Mouse (Mus musculus) hindbrain, embryonic 15.5 days (tissue): ENCODE measurements around the gene Ldb2. TPM values are rescaled to one million over a fixed set of nuclear protein-coding genes. Genes with fewer than 3 reads are reported as not detected.
A peak's percentile ranks its signal among the peaks of the same experiment; 100 is the strongest.

Source experiments
- ATAC-seq: fragments of 200-750 bp; cut with Nextera tagmentation; 2 replicates; pipeline ENCODE4 v1.8.0; 2017; ENCODE audit warnings: low read depth, moderate number of reproducible peaks, moderate TSS enrichment; ENCODE audit not compliant: low FRiP score
- H3K27ac ChIP-seq: fragments of 300-500 bp; sonication (generic); replicated peaks from 2 replicates; pipeline ENCODE4 v1.5.1; 2015; ENCODE audit warnings: mild to moderate bottlenecking, inconsistent platforms
- H3K27me3 ChIP-seq: fragments of 300-500 bp; sonication (generic); 2 replicates; pipeline ENCODE4 v1.6.1; 2015; ENCODE audit warnings: control low read depth, inconsistent platforms
- H3K36me3 ChIP-seq: fragments of 300-500 bp; sonication (generic); 2 replicates; pipeline ENCODE4 v1.6.1; 2015; ENCODE audit warnings: control low read depth, inconsistent platforms
- H3K4me1 ChIP-seq: fragments of 300-500 bp; sonication (generic); replicated peaks from 2 replicates; pipeline ENCODE4 v1.6.1; 2015; ENCODE audit warnings: control low read depth, inconsistent platforms
- H3K4me2 ChIP-seq: fragments of 300-500 bp; sonication (generic); 2 replicates; pipeline ENCODE4 v1.6.1; 2015; ENCODE audit warnings: moderate library complexity, mild to moderate bottlenecking, inconsistent platforms
- H3K4me3 ChIP-seq: fragments of 300-500 bp; sonication (generic); 2 replicates; pipeline ENCODE4 v1.5.1; 2015; ENCODE audit warnings: mild to moderate bottlenecking, inconsistent platforms
- H3K9ac ChIP-seq: fragments of 300-500 bp; sonication (generic); 2 replicates; pipeline ENCODE4 v1.6.1; 2015; ENCODE audit warnings: inconsistent platforms
- H3K9me3 ChIP-seq: fragments of 300-500 bp; sonication (generic); 2 replicates; pipeline ENCODE4 v1.6.1; 2016; ENCODE audit warnings: control low read depth, inconsistent platforms
- WGBS: fragments of 180-500 bp; shearing (Covaris S2); methylation state at CpG from one replicate; pipeline ENCODE4 v1.1.7; 2015; 5-methylcytosine and 5-hydroxymethylcytosine counted together
- polyA plus RNA-seq: library from polyadenylated mRNA; unstranded; fragments of >200 nt; fragmentation: Nextera tagmentation; extraction: Ambion mirVana; gene quantifications from 2 replicates; pipeline ENCODE4 v1.2.1, GENCODE M21; 2015

The Ldb2 gene
- polyA plus RNA-seq, 1 experiment from 2014 or later: 44.6 TPM

DNA sequence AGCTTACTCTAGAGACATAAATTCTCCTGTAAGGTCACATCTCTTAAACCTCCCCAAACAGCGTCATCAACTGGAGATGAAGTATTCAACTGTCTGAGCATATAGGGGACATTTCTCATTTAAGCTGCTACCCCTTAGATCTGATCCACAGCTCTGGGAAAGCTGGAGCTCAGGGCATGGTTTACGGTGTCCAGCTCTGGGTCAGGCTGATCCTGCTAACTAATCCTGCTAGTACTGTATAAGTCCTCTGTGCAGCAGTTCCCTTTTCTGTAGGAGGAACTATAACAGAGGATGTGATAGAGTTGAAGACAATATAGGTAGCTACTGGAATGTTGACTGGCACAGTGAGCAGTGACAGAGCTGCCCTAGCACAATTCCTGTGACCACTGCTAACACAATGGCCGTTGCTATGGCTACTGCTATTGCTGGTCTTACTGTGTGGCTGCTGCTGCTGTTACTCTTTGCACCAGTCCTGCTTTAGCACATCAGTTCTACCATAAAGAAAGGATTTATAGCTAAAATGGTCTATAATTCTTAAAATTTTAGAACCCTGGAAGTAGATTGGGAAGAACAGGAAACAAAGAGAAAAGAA, 170.3 kb downstream of the Ldb2 start:
- Histone ChIP-seq H3K9ac (no peak overlapping the region), H3K27me3 (no peaks in the 10 kb centered on the region), H3K4me1 (peaks cover 7% of the 10 kb centered on the region; the same call in 1 of the 2 replicates), H3K4me3 (no peak overlapping the region), H3K27ac (peak overlapping the region; percentile 60), H3K4me2 (no peak overlapping the region), H3K9me3 (no peaks in the 10 kb centered on the region), H3K36me3 (no peaks in the 10 kb centered on the region)
- 40% methylated on average over 3 of the region's 3 CpGs for WGBS
- ATAC-seq: no peak

GRCm38 (mm10) chr5:44627487-44627886, 172.0 kb downstream of the Ldb2 start:
- H3K4me1 ChIP-seq: peaks cover 7% of the 10 kb centered on the region; the same call in 1 of the 2 replicates
- no peaks in the 10 kb centered on the region for H3K27me3 ChIP-seq
- H3K27ac ChIP-seq: no peak overlapping the region
- no peaks in the 10 kb centered on the region for H3K9me3 ChIP-seq
- WGBS: 25% methylated on average over 5 of the region's 5 CpGs
- no peak overlapping the region for H3K4me2 ChIP-seq
- H3K36me3 ChIP-seq: no peaks in the 10 kb centered on the region
- peak; percentile 57; the same call in 1 of the 2 replicates for ATAC-seq
- no peak overlapping the region for H3K4me3 ChIP-seq
- H3K9ac ChIP-seq: no peak overlapping the region

- WGBS: 83% methylated on average over 2 of the region's 2 CpGs
- no peaks in the 10 kb centered on the region for H3K9me3 ChIP-seq
- no peak overlapping the region for H3K4me3 ChIP-seq
- H3K4me1 ChIP-seq: peaks cover 7% of the 10 kb centered on the region; the same call in 1 of the 2 replicates
- H3K36me3 ChIP-seq: no peaks in the 10 kb centered on the region
- H3K27ac ChIP-seq: no peak overlapping the region
- no peak; the same call in 1 of the 2 replicates for ATAC-seq
- no peak overlapping the region for H3K9ac ChIP-seq
- no peaks in the 10 kb centered on the region for H3K27me3 ChIP-seq
- H3K4me2 ChIP-seq: no peak overlapping the region
These were observed 172.6 kb downstream of the Ldb2 start for GRCm38 (mm10) chr5:44626885-44627284.

DNA sequence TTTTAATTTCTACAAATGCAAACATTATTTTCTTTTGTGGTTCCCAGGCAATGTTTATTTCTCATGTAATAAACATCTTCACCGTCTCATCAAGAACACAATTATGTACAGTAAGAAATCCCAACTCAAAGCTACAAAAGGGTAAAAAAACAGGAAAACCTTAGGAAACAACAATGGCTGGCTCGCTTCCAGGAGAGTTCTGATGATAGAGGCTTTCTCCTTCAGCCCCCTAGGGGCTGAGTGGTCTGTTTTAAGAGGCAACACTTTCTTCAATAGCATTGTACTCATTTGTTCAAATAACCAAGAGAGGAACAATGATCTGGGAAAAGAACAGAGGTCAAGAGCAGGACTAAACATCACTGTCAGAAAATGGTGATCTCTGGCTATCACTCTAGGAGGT, 173.4 kb downstream of the Ldb2 start:
- Histone ChIP-seq H3K9ac (no peak overlapping the region), H3K27ac (no peak overlapping the region), H3K4me3 (no peak overlapping the region), H3K27me3 (no peaks in the 10 kb centered on the region), H3K9me3 (no peaks in the 10 kb centered on the region), H3K36me3 (no peaks in the 10 kb centered on the region), H3K4me2 (no peak overlapping the region), H3K4me1 (peaks cover 7% of the 10 kb centered on the region; the same call in 1 of the 2 replicates)
- WGBS: 55% methylated on average over 2 of the region's 2 CpGs
- no peak for ATAC-seq

DNA sequence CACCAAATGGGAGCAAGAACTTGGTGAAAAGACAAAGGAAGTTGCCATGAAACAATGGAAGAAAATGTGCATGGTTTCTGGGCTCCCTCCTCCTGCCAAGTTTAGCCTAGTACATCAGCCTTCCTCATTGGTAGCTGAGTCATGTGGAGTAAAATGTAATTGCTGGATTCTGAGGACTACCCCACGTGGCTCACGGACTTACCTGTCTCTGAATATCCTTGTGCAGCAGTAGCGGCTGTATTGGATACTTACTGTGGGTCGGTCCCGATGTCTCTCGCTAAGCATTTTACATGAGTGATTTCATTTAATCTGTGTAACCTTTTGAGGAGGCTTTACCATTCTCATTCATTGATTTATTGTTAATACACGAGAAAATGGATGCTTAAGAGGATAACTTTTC, 183.8 kb downstream of the Ldb2 start:
- 88% methylated on average over 7 of the region's 7 CpGs for WGBS
- no peak overlapping the region for H3K27ac ChIP-seq

DNA sequence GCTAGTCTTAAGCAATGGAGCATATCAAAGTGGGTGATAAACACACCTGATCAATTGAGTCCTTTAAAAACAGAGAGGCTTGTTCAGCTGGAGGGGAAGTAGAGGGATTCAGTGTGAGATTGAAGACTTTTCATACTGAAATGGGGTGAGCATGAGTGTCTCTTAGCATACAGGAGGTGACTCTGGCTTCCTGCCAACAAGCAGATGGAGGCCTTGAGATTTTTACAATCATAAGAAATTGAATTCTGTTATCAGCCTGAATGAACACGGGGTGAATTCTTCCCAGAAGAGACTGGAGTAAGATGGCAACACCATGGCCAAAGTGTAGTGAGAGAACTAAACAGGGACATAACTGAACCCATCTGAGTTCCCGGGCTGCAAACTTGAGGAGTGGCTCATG, 190.6 kb downstream of the Ldb2 start:
- no peaks in the 10 kb centered on the region for H3K9me3 ChIP-seq
- ATAC-seq: no peak
- H3K9ac ChIP-seq: no peak overlapping the region
- no peak overlapping the region for H3K4me3 ChIP-seq
- 64% methylated on average over 2 of the region's 2 CpGs for WGBS
- no peaks in the 10 kb centered on the region for H3K27me3 ChIP-seq
- no peaks in the 10 kb centered on the region for H3K4me1 ChIP-seq
- H3K4me2 ChIP-seq: no peak overlapping the region
- H3K27ac ChIP-seq: no peak overlapping the region
- H3K36me3 ChIP-seq: no peaks in the 10 kb centered on the region

More for the DNA sequence above, 183.8 kb downstream of the Ldb2 start:
- Histone ChIP-seq H3K27me3 (no peaks in the 10 kb centered on the region), H3K4me3 (no peak overlapping the region), H3K9me3 (no peaks in the 10 kb centered on the region), H3K4me2 (no peak overlapping the region), H3K36me3 (no peaks in the 10 kb centered on the region), H3K9ac (no peak overlapping the region), H3K4me1 (0 out of 2 replicates have a peak, but pooled peaks cover 6% of the 10 kb centered on the region)
- ATAC-seq: no peak

GRCm38 (mm10) chr5:44601340-44601739, 198.1 kb downstream of the Ldb2 start:
- no peak overlapping the region for H3K4me2 ChIP-seq
- H3K4me3 ChIP-seq: no peak overlapping the region
- H3K27ac ChIP-seq: no peak overlapping the region
- no peaks in the 10 kb centered on the region for H3K9me3 ChIP-seq
- WGBS: 80% methylated on average over 1 of the region's 1 CpGs
- H3K36me3 ChIP-seq: no peaks in the 10 kb centered on the region
- H3K9ac ChIP-seq: no peak overlapping the region
- ATAC-seq: no peak
- no peaks in the 10 kb centered on the region for H3K4me1 ChIP-seq
- no peaks in the 10 kb centered on the region for H3K27me3 ChIP-seq

GRCm38 (mm10) chr5:44593522-44594218, 205.8 kb downstream of the Ldb2 start:
- H3K27me3 ChIP-seq: no peaks in the 10 kb centered on the region
- H3K27ac ChIP-seq: peak overlapping the region; percentile 60
- no peaks in the 10 kb centered on the region for H3K9me3 ChIP-seq
- H3K9ac ChIP-seq: no peak overlapping the region
- 60% methylated on average over 15 of the region's 15 CpGs for WGBS
- H3K36me3 ChIP-seq: no peaks in the 10 kb centered on the region
- H3K4me2 ChIP-seq: no peak overlapping the region; the same call in 1 of the 2 replicates
- peaks cover 8% of the 10 kb centered on the region; the same call in 1 of the 2 replicates for H3K4me1 ChIP-seq
- no peak overlapping the region for H3K4me3 ChIP-seq
- ATAC-seq: no peak

DNA sequence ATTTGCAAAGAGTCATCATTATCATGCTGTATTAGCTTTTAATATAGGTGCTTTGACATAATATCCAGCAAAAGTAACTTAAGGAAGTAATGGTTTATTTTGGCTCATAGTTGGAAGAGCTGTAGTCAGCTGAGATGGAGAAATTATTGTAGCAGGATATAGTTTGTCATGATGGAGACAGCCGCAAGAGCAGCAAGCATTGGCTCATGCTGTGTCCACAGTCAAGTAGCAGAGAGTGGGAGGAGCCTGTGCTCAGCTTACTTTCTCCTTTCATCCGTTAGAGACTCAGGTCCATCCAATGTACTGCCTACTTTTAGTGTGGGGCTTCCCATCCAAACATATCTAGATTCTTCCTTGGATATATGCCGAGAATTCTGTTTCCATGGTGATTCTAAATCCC, 208.7 kb downstream of the Ldb2 start:
- Histone ChIP-seq H3K27me3 (no peaks in the 10 kb centered on the region), H3K4me1 (peaks cover 8% of the 10 kb centered on the region), H3K27ac (no peak overlapping the region), H3K4me3 (no peak overlapping the region), H3K36me3 (no peaks in the 10 kb centered on the region), H3K9ac (no peak overlapping the region), H3K4me2 (no peak overlapping the region), H3K9me3 (no peaks in the 10 kb centered on the region)
- WGBS: 66% methylated on average over 3 of the region's 3 CpGs
- ATAC-seq: no peak

GRCm38 (mm10) chr5:44589318-44589717, 210.2 kb downstream of the Ldb2 start:
- H3K4me2 ChIP-seq: no peak overlapping the region
- H3K4me3 ChIP-seq: no peak overlapping the region
- H3K9ac ChIP-seq: no peak overlapping the region
- no peaks in the 10 kb centered on the region for H3K36me3 ChIP-seq
- no peak for ATAC-seq
- H3K27ac ChIP-seq: no peak overlapping the region
- H3K9me3 ChIP-seq: no peaks in the 10 kb centered on the region
- H3K4me1 ChIP-seq: peaks cover 8% of the 10 kb centered on the region
- no peaks in the 10 kb centered on the region for H3K27me3 ChIP-seq
- WGBS: 51% methylated on average over 1 of the region's 1 CpGs

DNA sequence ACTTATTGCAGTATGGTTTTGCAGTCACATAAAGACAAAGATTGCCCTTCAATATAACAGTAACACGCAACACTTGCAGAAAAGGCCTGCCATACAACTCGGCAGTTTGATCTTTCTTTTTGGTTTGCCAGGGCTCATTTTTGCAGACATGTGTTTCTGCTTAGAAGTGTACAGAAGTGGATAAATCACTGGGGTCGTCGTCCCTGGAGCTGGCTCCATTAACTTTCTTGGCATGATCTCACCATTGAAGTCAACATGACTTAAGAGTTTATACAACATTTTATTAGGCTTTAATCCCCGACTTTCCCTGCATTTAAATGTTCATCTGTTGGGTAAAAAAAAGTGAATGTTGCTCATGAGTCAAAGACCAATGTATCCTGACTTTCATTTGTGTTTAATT, 212.9 kb downstream of the Ldb2 start:
- Histone ChIP-seq H3K4me3 (no peak overlapping the region), H3K36me3 (no peaks in the 10 kb centered on the region), H3K9ac (no peak overlapping the region), H3K27me3 (no peaks in the 10 kb centered on the region), H3K27ac (no peak overlapping the region), H3K4me2 (no peak overlapping the region), H3K9me3 (no peaks in the 10 kb centered on the region), H3K4me1 (no peaks in the 10 kb centered on the region; the same call in 1 of the 2 replicates)
- ATAC-seq: no peak
- WGBS: 65% methylated on average over 5 of the region's 5 CpGs

GRCm38 (mm10) chr5:44579899-44580459, 219.5 kb downstream of the Ldb2 start:
- H3K4me1 ChIP-seq: peaks cover 17% of the 10 kb centered on the region
- no peak overlapping the region for H3K9ac ChIP-seq
- no peaks in the 10 kb centered on the region for H3K9me3 ChIP-seq
- H3K27ac ChIP-seq: no peak overlapping the region
- H3K4me2 ChIP-seq: no peak overlapping the region
- WGBS: 54% methylated on average over 10 of the region's 10 CpGs
- H3K36me3 ChIP-seq: no peaks in the 10 kb centered on the region
- H3K27me3 ChIP-seq: no peaks in the 10 kb centered on the region
- ATAC-seq: 0 out of 2 replicates have a peak, but pooled peaks have one; percentile 30
- H3K4me3 ChIP-seq: no peak overlapping the region
